Mouse (Mus musculus): ENCODE data around the gene Cdc25a. TPM values are rescaled to one million over a fixed set of nuclear protein-coding genes. Genes with fewer than 3 reads are reported as not detected.

Cdc25a gene
- total RNA-seq, 2 experiments from 2014 or later = 10.0 to 13.5 TPM

- ATAC-seq (replicated peaks; ENCODE audit: low FRiP score, poor library complexity, severe bottlenecking) = no peak
These were observed 54.7 kb downstream of the Cdc25a start for GRCm38 (mm10) chr9:109930063-109930462.

DNA sequence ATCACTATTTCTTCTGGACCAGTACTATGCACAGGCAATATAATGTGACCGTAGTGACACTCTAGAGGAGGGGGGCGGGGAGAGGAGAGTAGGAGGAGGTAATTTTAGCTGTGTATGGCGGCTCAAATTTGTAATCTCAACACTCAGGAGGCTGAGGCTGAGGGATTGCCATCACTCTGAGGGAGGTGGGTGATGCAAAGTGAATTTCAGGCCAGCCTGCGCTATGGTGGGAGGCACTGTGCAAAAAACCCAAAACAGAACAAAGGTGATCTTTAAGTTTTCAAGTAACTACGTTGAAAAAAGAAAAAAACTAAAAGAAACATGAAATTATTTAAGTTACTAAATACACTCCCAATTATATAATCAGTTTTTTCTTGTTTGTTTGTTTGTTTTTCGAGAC is 55.4 kb downstream of the Cdc25a start:
- no peak for ATAC-seq (replicated peaks; ENCODE audit: low FRiP score, poor library complexity, severe bottlenecking)

GRCm38 (mm10) chr9:109931257-109932171 is 56.1 kb downstream of the Cdc25a start, which contains the start of gene Map4:
Map4 (plus strand) TSS chr9:109931460.
- ATAC-seq (replicated peaks; ENCODE audit: low FRiP score, poor library complexity, severe bottlenecking) = peak; percentile 100

DNA sequence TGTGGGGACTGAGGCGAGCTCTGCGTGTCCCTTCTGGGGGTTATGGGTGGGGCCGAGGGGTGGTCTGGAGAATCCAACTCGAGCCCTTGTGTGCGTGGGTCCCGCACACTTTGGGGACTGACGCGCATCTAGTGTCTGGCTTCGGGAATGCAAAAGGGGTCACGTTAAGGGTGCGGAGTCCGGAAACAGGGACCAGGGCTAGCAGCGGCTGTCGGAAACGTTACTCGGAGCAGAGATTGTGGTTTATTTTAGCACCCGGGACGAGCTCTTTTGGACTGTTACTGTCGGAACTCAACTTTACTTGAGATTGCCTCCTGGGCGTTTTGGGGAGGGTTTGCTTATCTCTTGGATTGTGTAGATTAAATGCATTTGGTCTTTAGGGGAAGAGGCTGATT is 57.0 kb downstream of the Cdc25a start:
- ATAC-seq (replicated peaks; ENCODE audit: low FRiP score, poor library complexity, severe bottlenecking) = 0 out of 2 replicates have a peak, but pooled peaks have one; percentile 5

DNA sequence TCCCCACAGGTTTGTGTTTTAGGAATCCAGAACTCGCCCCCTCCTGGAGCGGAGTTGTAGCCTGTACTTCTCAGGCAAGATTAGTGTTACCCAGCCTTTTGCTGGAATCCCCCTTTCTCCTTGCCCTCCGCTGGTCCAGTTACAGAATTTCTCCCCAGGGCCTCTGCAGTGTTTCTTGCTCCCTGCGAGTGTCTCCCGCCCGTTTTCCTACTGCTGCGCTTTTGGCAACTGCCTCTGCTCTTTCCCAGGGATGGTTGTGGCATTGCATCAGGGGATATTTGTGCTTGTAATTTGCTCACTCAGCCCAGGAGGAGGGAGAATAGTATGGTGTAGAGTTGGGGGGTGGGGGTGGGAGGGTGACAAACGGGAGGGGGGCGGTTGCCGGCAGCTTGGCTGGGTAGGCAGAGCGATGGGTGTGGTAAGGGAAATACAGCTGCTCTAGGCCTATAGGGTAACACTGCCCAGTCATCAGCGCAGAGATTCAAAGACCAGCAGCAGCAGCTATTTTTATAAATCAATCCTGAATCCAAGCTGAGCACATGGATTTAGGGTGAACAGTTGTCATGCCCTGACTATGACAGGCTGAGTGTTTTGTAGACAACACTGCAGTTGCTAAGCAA is 57.5 kb downstream of the Cdc25a start:
- no peak for ATAC-seq (replicated peaks; ENCODE audit: low FRiP score, poor library complexity, severe bottlenecking)

GRCm38 (mm10) chr9:109939401-109939800 is 64.0 kb downstream of the Cdc25a start:
- ATAC-seq (replicated peaks; ENCODE audit: low FRiP score, poor library complexity, severe bottlenecking) = no peak

DNA sequence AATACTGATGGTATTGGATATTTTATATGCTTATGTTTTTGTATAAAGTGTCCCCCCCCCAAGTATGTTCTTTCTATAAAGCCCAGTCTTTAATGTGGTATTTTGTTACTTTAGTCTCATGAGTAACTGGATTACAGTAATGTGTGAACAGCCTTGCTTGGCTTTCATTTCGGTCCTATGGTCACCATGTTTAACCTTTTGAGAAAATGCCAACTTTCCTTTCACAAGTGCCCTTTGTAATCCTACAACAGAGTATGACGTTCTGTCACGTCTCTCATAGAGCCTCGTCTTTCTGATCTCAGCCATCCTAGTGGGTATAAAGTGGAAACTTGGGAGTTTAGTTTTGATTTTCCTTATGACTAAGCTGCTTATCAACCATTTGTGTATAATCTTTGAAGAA is 67.4 kb downstream of the Cdc25a start:
- ATAC-seq (replicated peaks; ENCODE audit: low FRiP score, poor library complexity, severe bottlenecking) = no peak

Other genes starting within 250 kb of the Cdc25a start
- not detected in 2 replicates for gene Fbxw24, start 249.5 kb upstream of the Cdc25a start, total RNA-seq (2015; ENCODE audit: low replicate concordance)
- gene Fbxw24, start 249.5 kb upstream of the Cdc25a start, total RNA-seq (2017; ENCODE audit: low replicate concordance) = not detected in 2 replicates
- gene Fbxw25, start 210.9 kb upstream of the Cdc25a start, total RNA-seq (2015; ENCODE audit: low replicate concordance) = not detected in 2 replicates
- gene Fbxw25, start 210.9 kb upstream of the Cdc25a start, total RNA-seq (2017; ENCODE audit: low replicate concordance) = not detected in 2 replicates
- gene Fbxw18, start 172.9 kb upstream of the Cdc25a start, total RNA-seq (2015; ENCODE audit: low replicate concordance) = not detected in 2 replicates
- not detected in 2 replicates for gene Fbxw18, start 172.9 kb upstream of the Cdc25a start, total RNA-seq (2017; ENCODE audit: low replicate concordance)
- not detected in 2 replicates for gene Fbxw26, start 129.5 kb upstream of the Cdc25a start, total RNA-seq (2015; ENCODE audit: low replicate concordance)
- gene Fbxw26, start 129.5 kb upstream of the Cdc25a start, total RNA-seq (2017; ENCODE audit: low replicate concordance) = not detected in 2 replicates
- not detected in 2 replicates for gene Fbxw27, start 84.9 kb upstream of the Cdc25a start, total RNA-seq (2015; ENCODE audit: low replicate concordance)
- not detected in 2 replicates for gene Fbxw27, start 84.9 kb upstream of the Cdc25a start, total RNA-seq (2017; ENCODE audit: low replicate concordance)
- not detected in 2 replicates for gene Spink8, start 63.3 kb upstream of the Cdc25a start, total RNA-seq (2015; ENCODE audit: low replicate concordance)
- not detected in 2 replicates for gene Spink8, start 63.3 kb upstream of the Cdc25a start, total RNA-seq (2017; ENCODE audit: low replicate concordance)
- gene Nme6, start 42.8 kb upstream of the Cdc25a start, total RNA-seq (2015; ENCODE audit: low replicate concordance) = 14.4 and 17.6 TPM in 2 replicates
- gene Nme6, start 42.8 kb upstream of the Cdc25a start, total RNA-seq (2017; ENCODE audit: low replicate concordance) = 5.6 and 13.3 TPM in 2 replicates
- gene Camp, start 26.0 kb upstream of the Cdc25a start, total RNA-seq (2015; ENCODE audit: low replicate concordance) = 1,587 and 1,606 TPM in 2 replicates
- 742 and 898 TPM in 2 replicates for gene Camp, start 26.0 kb upstream of the Cdc25a start, total RNA-seq (2017; ENCODE audit: low replicate concordance)
- gene Map4, start 55.9 kb downstream of the Cdc25a start, total RNA-seq (2015; ENCODE audit: low replicate concordance) = 12.1 and 14.2 TPM in 2 replicates
- gene Map4, start 55.9 kb downstream of the Cdc25a start, total RNA-seq (2017; ENCODE audit: low replicate concordance) = 6.0 and 10.5 TPM in 2 replicates
- 24.9 and 33.6 TPM in 2 replicates for gene Smarcc1, start 242.1 kb downstream of the Cdc25a start, total RNA-seq (2015; ENCODE audit: low replicate concordance)
- 17.6 and 24.5 TPM in 2 replicates for gene Smarcc1, start 242.1 kb downstream of the Cdc25a start, total RNA-seq (2017; ENCODE audit: low replicate concordance)
- gene Dhx30, start 242.3 kb downstream of the Cdc25a start, total RNA-seq (2015; ENCODE audit: low replicate concordance) = 13.3 and 19.2 TPM in 2 replicates
- gene Dhx30, start 242.3 kb downstream of the Cdc25a start, total RNA-seq (2017; ENCODE audit: low replicate concordance) = 7.8 and 10.7 TPM in 2 replicates

All from erythroblast, adult 5-6 weeks (primary cell).